Mouse (Mus musculus): ENCODE data around the gene Rars.
"Not testable (repeated sequence)": the region's sequence is repeated elsewhere in the genome, so short reads cannot be mapped to it uniquely, and the experiment has no call there.

Rars gene

GRCm38 (mm10) chr11:35838345-35839338 lies 4.3 kb upstream of the Rars start:
- peak; percentile 54 to 78 for DNase-seq (ENCODE audit: low spot score in 2 of 2)

- no peak for DNase-seq (ENCODE audit: low spot score in 2 of 2)
Observed at GRCm38 (mm10) chr11:35837156-35838126, 3.1 kb upstream of the Rars start.

DNA sequence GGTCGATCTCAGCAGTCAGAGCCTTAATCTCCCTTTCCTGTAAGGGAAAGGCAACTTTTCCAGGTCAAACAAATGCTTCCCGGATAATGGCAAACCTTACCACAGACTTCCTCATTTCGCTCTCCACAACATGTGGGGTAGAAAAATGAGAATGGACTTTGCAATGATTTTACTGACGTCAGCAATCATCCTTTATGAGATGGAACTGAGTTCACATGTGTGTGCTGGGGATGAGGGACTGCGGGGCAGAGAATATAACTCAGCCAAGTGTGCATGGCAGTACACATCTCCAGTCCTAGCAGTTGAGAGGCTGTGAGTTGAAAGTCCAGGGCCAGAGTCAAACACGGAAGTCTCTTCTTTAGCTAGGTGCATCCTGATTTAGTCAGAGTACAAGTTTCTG lies 1.0 kb downstream of the Rars start:
- no peak for DNase-seq (ENCODE audit: low spot score in 2 of 2)

- DNase-seq (ENCODE audit: low spot score in 2 of 2): no peak
Observed at GRCm38 (mm10) chr11:35832139-35832538, 2.2 kb downstream of the Rars start.

GRCm38 (mm10) chr11:35827714-35828113 lies 6.6 kb downstream of the Rars start:
- no peak for DNase-seq (ENCODE audit: low spot score in 2 of 2)

DNA sequence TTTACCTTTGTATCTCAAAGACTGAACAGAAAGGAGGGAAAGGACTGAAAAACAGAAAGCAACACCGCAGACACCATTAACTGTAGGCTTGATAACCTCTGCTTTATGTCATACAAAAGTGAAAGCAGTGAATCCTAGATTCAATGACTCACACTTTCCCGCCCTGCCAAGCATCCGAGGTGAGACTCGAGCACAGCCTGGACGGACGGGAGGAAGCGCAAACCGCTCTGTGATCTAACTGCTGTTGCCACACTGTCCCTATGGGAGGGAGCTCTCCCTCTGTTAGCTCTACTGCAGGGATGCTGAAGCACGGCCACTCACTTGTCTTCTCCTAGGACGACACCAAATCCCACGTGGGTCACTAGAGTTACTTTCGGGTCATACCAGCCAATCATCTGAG lies 18.0 kb downstream of the Rars start:
- no peak for DNase-seq (ENCODE audit: low spot score in 2 of 2)

DNA sequence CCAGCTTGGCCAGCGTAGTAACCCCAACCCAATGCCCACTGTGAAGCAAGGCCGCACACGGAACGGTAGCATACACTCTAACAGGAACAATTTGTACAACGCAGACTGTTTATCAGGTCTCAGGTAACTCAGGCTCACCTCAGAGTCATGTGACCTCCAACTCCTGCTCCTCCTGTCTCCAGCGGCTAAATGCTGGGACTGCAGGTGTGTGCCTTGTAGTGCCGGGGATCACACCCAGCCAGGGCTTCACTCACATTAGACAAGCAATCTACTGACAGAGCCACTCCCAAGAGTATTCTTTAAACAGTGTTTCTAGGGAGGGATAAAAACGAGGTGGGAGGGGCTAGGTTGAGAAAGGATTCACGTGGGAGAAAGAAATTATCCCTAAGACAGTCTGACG lies 22.8 kb downstream of the Rars start:
- DNase-seq (ENCODE audit: low spot score in 2 of 2): no peak

DNA sequence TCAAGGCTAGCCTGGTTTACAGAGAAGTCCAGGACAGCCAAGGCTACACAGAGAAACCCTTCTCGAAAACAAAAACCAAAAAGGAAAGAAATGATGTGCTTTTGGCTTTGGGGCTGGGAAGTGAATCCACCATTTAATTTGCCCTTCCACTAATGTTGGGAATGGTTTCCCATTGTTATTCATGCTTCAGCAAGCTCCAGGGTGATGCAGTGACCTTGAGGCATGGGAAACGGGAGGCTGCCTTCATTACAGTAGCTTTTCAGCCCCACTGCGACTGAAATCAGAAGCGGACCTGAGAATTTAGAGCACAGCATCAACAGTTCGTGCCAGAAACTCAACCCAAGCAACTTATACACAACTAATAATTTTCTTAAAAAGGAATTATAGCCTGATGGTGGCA lies 33.0 kb downstream of the Rars start:
- no peak for DNase-seq (ENCODE audit: low spot score in 2 of 2)

DNA sequence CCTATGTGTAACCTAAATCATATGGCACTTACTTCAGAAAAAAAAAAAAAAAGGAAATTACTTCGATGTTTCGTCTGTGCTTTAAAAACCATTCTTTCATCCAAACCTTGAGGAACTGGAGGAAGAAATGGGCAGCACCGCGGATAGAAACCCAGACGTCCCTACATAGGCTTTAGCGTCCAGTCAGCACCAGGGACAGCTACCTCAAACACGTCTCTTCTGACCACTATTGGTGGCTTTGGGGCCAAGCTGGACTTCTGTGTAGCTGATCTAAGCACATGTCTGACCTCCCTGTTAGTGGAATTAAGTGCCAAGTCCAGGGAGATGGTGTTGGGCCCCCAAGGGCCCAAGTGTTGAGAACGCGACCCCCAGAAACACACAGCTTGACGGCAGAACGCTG lies 35.4 kb downstream of the Rars start, which contains the start of gene Fbll1:
Fbll1 (minus strand) TSS at position 11 of the 400 bp plus-strand sequence.
- DNase-seq (ENCODE audit: low spot score in 2 of 2): no peak

DNA sequence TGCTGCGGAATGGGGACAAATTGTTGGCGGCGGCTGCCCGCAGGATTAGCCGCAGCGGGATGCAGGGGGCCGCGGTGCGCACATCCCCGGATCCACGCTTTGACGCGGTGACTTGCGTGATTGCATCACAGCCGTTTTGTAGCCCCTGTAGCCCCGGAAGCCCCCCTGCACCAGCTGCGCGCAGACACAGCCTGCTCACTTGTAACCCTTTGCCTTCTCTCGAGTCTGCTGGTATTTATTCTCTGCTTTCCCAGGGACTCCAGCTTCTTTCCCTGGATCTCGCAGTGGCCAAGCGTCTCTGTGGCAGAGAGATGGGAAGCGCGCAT lies 35.8 kb downstream of the Rars start:
- DNase-seq (ENCODE audit: low spot score in 2 of 2): peak; percentile 46 to 77

GRCm38 (mm10) chr11:35797751-35798494 lies 36.4 kb downstream of the Rars start:
- DNase-seq (ENCODE audit: low spot score in 2 of 2): peak in 1 of 2 experiments; percentile 44

DNA sequence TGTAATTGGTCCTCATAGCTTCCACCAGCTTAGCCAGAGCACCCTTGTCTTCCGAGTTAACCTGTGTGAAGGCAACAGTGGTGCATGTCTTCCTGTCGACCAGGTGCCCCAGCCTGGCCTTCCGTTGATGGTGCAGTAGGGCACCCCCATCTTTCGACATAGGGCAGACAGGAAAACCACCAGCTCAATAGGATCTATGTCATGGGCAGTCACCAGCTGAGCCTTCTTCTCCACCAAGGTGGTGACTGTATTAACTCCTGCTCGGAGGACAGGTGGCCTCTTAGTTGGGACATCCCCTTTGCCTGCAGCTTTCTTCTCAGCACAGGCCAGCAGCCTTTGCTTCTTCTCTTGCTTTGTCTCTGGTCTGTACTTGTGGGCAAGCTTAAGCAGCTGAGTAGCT lies 41.5 kb downstream of the Rars start:
- DNase-seq (ENCODE audit: low spot score in 2 of 2): not testable (repeated sequence)

- no peak for DNase-seq (ENCODE audit: low spot score in 2 of 2)
Observed at GRCm38 (mm10) chr11:35788443-35788842, 45.9 kb downstream of the Rars start.

DNA sequence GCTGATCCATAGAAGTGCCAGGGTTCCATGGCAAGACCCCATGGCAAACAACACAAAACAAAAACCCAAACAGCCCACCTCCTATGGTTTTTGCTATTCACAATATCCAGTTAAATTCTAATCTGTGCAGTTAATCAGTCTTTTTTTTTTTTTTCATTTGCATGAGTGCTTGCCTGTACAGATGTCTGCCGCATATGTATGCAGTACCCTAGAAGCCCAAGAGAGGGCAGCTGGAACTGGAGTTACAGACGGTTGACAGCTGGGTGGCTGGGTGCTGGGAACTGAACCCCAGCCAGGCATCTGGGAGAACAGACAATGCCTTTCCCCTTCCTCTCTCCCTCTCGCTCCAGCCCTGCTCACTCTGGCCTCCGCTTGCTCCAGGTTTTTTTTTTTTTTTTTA lies 49.8 kb downstream of the Rars start:
- no peak for DNase-seq (ENCODE audit: low spot score in 2 of 2)

DNA sequence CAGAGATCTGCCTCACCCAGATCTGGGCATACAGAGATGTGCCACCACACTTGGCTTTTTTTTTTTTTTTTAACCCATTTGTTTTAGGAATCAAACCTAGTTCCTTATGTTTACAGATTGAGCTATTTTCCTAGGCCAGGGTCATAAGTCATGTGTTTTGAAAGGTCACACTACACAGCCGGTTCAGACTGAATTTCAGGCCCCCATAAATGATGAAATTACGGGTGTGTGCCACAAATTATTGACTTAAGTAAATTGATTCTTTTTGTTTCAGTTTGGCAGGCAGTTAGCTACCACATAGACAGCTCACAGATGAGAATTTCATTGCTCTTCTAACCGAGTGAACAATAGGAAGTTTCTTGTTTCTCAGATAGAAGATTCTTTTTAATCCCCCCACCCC lies 50.3 kb downstream of the Rars start:
- DNase-seq (ENCODE audit: low spot score in 2 of 2): no peak

DNA sequence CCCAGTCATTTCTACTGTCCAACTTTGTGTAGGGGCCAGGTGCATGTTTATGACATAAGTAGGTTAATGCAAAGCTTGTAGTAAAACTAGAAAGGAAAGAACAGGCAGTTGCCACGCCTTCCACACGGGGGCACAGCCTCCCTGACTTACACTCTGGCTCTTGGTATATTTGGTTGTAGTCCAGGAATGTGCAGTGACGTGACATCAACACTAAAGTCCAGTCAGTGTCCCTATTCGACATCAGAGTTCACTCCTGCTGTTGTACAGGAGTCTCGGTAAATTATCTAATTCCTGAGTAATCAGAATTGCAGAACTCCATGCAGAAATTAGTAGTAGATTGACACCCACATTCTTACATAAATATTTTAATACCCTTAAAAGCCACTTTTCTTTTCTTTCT lies 51.3 kb downstream of the Rars start:
- no peak for DNase-seq (ENCODE audit: low spot score in 2 of 2)

GRCm38 (mm10) chr11:35782444-35782843 lies 51.9 kb downstream of the Rars start:
- no peak for DNase-seq (ENCODE audit: low spot score in 2 of 2)

DNA sequence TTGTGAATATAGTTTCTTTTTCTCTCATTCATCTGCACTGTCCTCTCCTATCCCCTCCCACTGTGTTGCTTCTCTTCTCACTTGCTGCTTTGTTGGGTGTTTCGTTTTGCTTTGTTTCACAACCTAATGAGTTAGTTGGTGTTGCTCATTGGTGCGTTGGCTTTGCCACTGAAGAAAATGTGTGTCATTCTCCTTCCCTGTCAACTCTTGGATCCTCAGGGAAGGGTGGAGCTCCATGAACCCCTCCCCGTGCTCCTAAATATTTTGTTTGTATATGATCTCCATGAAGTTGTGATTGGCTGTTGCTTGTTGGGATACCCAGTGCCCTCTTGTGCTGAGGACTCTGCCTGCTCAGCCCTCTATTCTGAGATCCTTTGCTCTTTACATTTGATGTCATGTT lies 54.0 kb downstream of the Rars start:
- DNase-seq (ENCODE audit: low spot score in 2 of 2): no peak

DNA sequence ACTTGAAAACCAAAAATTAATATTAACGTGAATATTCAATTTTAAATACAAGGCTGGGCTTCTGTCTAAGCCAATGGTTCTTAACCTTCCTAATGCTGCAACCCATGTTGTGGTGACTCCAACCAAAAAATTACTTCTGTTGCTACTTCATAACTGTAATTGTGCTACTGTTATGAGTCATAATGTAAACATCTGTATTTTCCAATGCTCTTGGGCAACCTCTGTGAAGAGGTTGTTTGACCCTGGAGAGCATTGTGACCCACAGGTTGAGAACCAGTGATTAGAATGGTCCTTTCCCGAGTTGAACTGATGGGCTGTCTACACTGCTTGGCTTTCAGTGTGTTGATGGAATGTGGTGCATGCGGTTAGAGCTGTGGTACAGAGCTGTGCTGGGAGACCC lies 57.9 kb downstream of the Rars start:
- no peak for DNase-seq (ENCODE audit: low spot score in 2 of 2)

GRCm38 (mm10) chr11:35775606-35776005 lies 58.7 kb downstream of the Rars start:
- DNase-seq (ENCODE audit: low spot score in 2 of 2): no peak

GRCm38 (mm10) chr11:35770741-35771504 lies 63.4 kb downstream of the Rars start:
- DNase-seq (ENCODE audit: low spot score in 2 of 2): no peak

Measured in left cerebral cortex, adult 9 months (tissue).